Mouse (Mus musculus) myocyte (in vitro differentiated cells): Measurements from ENCODE around the gene Mnx1. TPM values are rescaled to one million over a fixed set of nuclear protein-coding genes. Genes with fewer than 3 reads are reported as not detected.

ENCODE experiments used
- H3K27me3 ChIP-seq: one replicate; pipeline ENCODE4 v1.6.1; 2011; ENCODE audit not compliant: control insufficient read depth, insufficient read depth, insufficient read length
- H3K36me3 ChIP-seq: one replicate; pipeline ENCODE4 v1.6.1; 2011; ENCODE audit not compliant: control insufficient read depth, insufficient read depth
- H3K4me2 ChIP-seq: one replicate; pipeline ENCODE4 v1.6.1; 2011; ENCODE audit warnings: low read depth, control low read depth
- H3K4me3 ChIP-seq: one replicate; pipeline ENCODE4 v1.5.1; 2011; ENCODE audit warnings: mild to moderate bottlenecking, control low read depth, moderate library complexity
- H3K79me2 ChIP-seq: one replicate; pipeline ENCODE4 v1.6.1; 2011; ENCODE audit not compliant: control insufficient read depth, insufficient read depth
- H3ac ChIP-seq: one replicate; pipeline ENCODE4 v1.6.1; 2011; ENCODE audit not compliant: control insufficient read depth, insufficient read length
- CEBPB ChIP-seq: IDR thresholded peaks from 2 replicates; pipeline ENCODE4 v1.6.1; 2011; ENCODE audit warnings: mild to moderate bottlenecking, moderate library complexity; ENCODE audit not compliant: poor library complexity, insufficient read depth, severe bottlenecking
- E2F4 ChIP-seq: IDR thresholded peaks from one replicate; pipeline ENCODE4 v1.6.1; 2011; ENCODE audit warnings: mild to moderate bottlenecking, control low read depth, moderate library complexity; ENCODE audit not compliant: insufficient read depth
- MAX ChIP-seq: IDR thresholded peaks from one replicate; pipeline ENCODE4 v1.6.1; 2011; ENCODE audit warnings: low read depth, mild to moderate bottlenecking, control low read depth
- MYOD1 ChIP-seq, 3 experiments: IDR thresholded peaks; one replicate each; pipeline ENCODE4 v1.6.1; 2011; ENCODE audit warnings: control low read depth in 2 of 3, low read depth in 2 of 3, mild to moderate bottlenecking in 2 of 3, moderate library complexity in 1 of 3; ENCODE audit not compliant: insufficient read length in 2 of 3, control insufficient read depth in 1 of 3
- MYOG ChIP-seq, 3 experiments: IDR thresholded peaks; one replicate each; pipeline ENCODE4 v1.6.1; 2011; ENCODE audit warnings: control low read depth in 2 of 3, low read depth in 2 of 3, mild to moderate bottlenecking in 2 of 3; ENCODE audit not compliant: insufficient read length in 2 of 3, control insufficient read depth in 1 of 3, insufficient read depth in 1 of 3
- POLR2A ChIP-seq: IDR thresholded peaks from one replicate; pipeline ENCODE4 v1.6.1; 2011; ENCODE audit warnings: low read depth, mild to moderate bottlenecking, control low read depth, moderate library complexity; ENCODE audit not compliant: insufficient read length
- POLR2AphosphoS2 ChIP-seq: IDR thresholded peaks from one replicate; pipeline ENCODE4 v1.6.1; 2011; ENCODE audit warnings: low read depth, control low read depth; ENCODE audit not compliant: insufficient read length
- REST ChIP-seq: IDR thresholded peaks from one replicate; pipeline ENCODE4 v1.6.1; 2011; ENCODE audit warnings: mild to moderate bottlenecking, control low read depth, moderate library complexity; ENCODE audit not compliant: insufficient read depth, insufficient read length
- SRF ChIP-seq: IDR thresholded peaks from one replicate; pipeline ENCODE4 v1.6.1; 2011; ENCODE audit warnings: low read depth; ENCODE audit not compliant: control insufficient read depth, insufficient read length
- TCF12 ChIP-seq: IDR thresholded peaks from one replicate; pipeline ENCODE4 v1.6.1; 2011; ENCODE audit warnings: mild to moderate bottlenecking, control low read depth; ENCODE audit not compliant: poor library complexity, insufficient read depth, severe bottlenecking
- TCF3 ChIP-seq: IDR thresholded peaks from one replicate; pipeline ENCODE4 v1.6.1; 2011; ENCODE audit warnings: low read depth, control low read depth; ENCODE audit not compliant: insufficient read length
- USF1 ChIP-seq: IDR thresholded peaks from one replicate; pipeline ENCODE4 v1.6.1; 2011; ENCODE audit warnings: low read depth, mild to moderate bottlenecking, control low read depth, moderate library complexity
- polyA plus RNA-seq: library from polyadenylated mRNA; unstranded; fragments of >200 nt; fragmentation: generic; extraction: Trizol; gene quantifications from one replicate; pipeline ENCODE4 v1.2.1, GENCODE M21; 2012; ENCODE audit warnings: missing spikeins

Mnx1 gene
- polyA plus RNA-seq: not detected

- H3K36me3 ChIP-seq: no peaks in the 10 kb centered on the region
- H3K79me2 ChIP-seq: no peaks in the 10 kb centered on the region
- H3K4me2 ChIP-seq: no peak within 1 kb of the TSS
- H3ac ChIP-seq: no peak within 1 kb of the TSS
- TF ChIP-seq POLR2A (no peak), POLR2AphosphoS2 (no peak), TCF3 (no peak), REST (no peak), USF1 (no peak), CEBPB (no peak), SRF (no peak), TCF12 (no peak), MYOG (IDR thresholded peaks at IDR 0.05; ENCODE audit: control insufficient read depth in 1 of 3, insufficient read depth in 1 of 3, insufficient read length in 2 of 3, low read depth in 2 of 3) (no peak), MAX (no peak), E2F4 (no peak), MYOD1 (IDR thresholded peaks at IDR 0.05; ENCODE audit: control insufficient read depth in 1 of 3, insufficient read length in 2 of 3, low read depth in 2 of 3) (no peak)
- H3K4me3 ChIP-seq: no peak within 1 kb of the TSS
- peaks cover 76% of the 10 kb centered on the region for H3K27me3 ChIP-seq
Observed at GRCm38 (mm10) chr5:29478208-29479197, at the start of gene Mnx1. Gene Mnx1, minus strand, starts transcription at chr5:29478470.

GRCm38 (mm10) chr5:29516432-29516831, 38.2 kb upstream of the Mnx1 start:
- Histone ChIP-seq H3K4me2 (no peak overlapping the region), H3K36me3 (no peaks in the 10 kb centered on the region), H3K4me3 (no peak overlapping the region), H3K79me2 (no peaks in the 10 kb centered on the region), H3ac (no peak overlapping the region), H3K27me3 (peaks cover 7% of the 10 kb centered on the region)
- TF ChIP-seq TCF12 (no peak), SRF (no peak), CEBPB (no peak), POLR2A (no peak), MYOG (IDR thresholded peaks at IDR 0.05; ENCODE audit: control insufficient read depth in 1 of 3, insufficient read depth in 1 of 3, insufficient read length in 2 of 3, low read depth in 2 of 3) (no peak), E2F4 (no peak), REST (no peak), MYOD1 (IDR thresholded peaks at IDR 0.05; ENCODE audit: control insufficient read depth in 1 of 3, insufficient read length in 2 of 3, low read depth in 2 of 3) (no peak), POLR2AphosphoS2 (no peak), MAX (no peak), USF1 (no peak), TCF3 (no peak)

GRCm38 (mm10) chr5:29515888-29516287, 37.6 kb upstream of the Mnx1 start:
- no peak overlapping the region for H3ac ChIP-seq
- H3K36me3 ChIP-seq: no peaks in the 10 kb centered on the region
- H3K79me2 ChIP-seq: no peaks in the 10 kb centered on the region
- TF ChIP-seq TCF12 (no peak), MYOD1 (IDR thresholded peaks at IDR 0.05; ENCODE audit: control insufficient read depth in 1 of 3, insufficient read length in 2 of 3, low read depth in 2 of 3) (no peak), TCF3 (no peak), MAX (no peak), E2F4 (no peak), MYOG (IDR thresholded peaks at IDR 0.05; ENCODE audit: control insufficient read depth in 1 of 3, insufficient read depth in 1 of 3, insufficient read length in 2 of 3, low read depth in 2 of 3) (no peak), USF1 (no peak), SRF (no peak), CEBPB (no peak), POLR2A (no peak)
- H3K4me2 ChIP-seq: peak overlapping the region; percentile 27
- H3K4me3 ChIP-seq: no peak overlapping the region
- H3K27me3 ChIP-seq: peaks cover 5% of the 10 kb centered on the region

GRCm38 (mm10) chr5:29507013-29507412, 28.7 kb upstream of the Mnx1 start:
- Histone ChIP-seq H3K4me2 (no peak overlapping the region), H3K4me3 (no peak overlapping the region), H3K27me3 (peaks cover 4% of the 10 kb centered on the region), H3K79me2 (no peaks in the 10 kb centered on the region), H3ac (no peak overlapping the region), H3K36me3 (no peaks in the 10 kb centered on the region)
- TF ChIP-seq CEBPB (no peak), USF1 (no peak)

GRCm38 (mm10) chr5:29487321-29487720, 9.1 kb upstream of the Mnx1 start:
- Histone ChIP-seq H3K36me3 (no peaks in the 10 kb centered on the region), H3K4me2 (no peak overlapping the region), H3K79me2 (no peaks in the 10 kb centered on the region), H3ac (no peak overlapping the region), H3K27me3 (peaks cover 76% of the 10 kb centered on the region), H3K4me3 (no peak overlapping the region)
- no peak for TF ChIP-seq MYOD1 (IDR thresholded peaks at IDR 0.05; ENCODE audit: control insufficient read depth in 1 of 3, insufficient read length in 2 of 3, low read depth in 2 of 3)
